26 mouse cellular contexts compared by ENCODE assay signal in genomic region chr14:31114011-31114410, GRCm38 (mm10). TPM values are rescaled to one million over a fixed set of nuclear protein-coding genes. Genes with fewer than 3 reads are reported as not detected.
DNase-seq lines count a peak whose midpoint lies in the region; ATAC-seq and TF ChIP-seq lines count a peak whose summit lies in the region.
"Had no signal": no experiment of that assay in that cellular context is flagged by ENCODE, and none has a peak within 500 bp of the region (broad histone marks: within the 10 kb centered on the region; RNA-seq: fewer than 3 reads in every experiment).

No protein-coding gene starts in this region.

- H3K9me3 ChIP-seq in G1E (replicated peaks) (no peaks in the 10 kb centered on the region), MEL (replicated peaks; ENCODE audit: insufficient read depth, low read length) (no peaks in the 10 kb centered on the region)
- H3K9me3 ChIP-seq in liver, embryonic 15.5 days (replicated peaks) = no peaks in the 10 kb centered on the region
- H3K9me3 ChIP-seq: embryonic facial prominence, embryonic 12.5 days; embryonic facial prominence, embryonic 15.5 days; heart, embryonic 10.5 days; heart, embryonic 13.5 days had no signal

- TF ChIP-seq POLR2A in MEL (IDR thresholded peaks at IDR 0.05; ENCODE audit: control insufficient read depth in 1 of 2, insufficient read depth in 1 of 2, low read depth in 1 of 2, low read length in 2 of 2, poor library complexity in 1 of 2) = no peak

- H3K9ac ChIP-seq in MEL (ENCODE audit: control insufficient read depth, low read depth, low read length, poor library complexity, severe bottlenecking) = no peak overlapping the region
- no peak overlapping the region for H3K9ac ChIP-seq in liver, embryonic 15.5 days
- H3K9ac ChIP-seq: embryonic facial prominence, embryonic 12.5 days; embryonic facial prominence, embryonic 15.5 days; forebrain, postnatal 0 days; heart, embryonic 13.5 days; hindbrain, embryonic 14.5 days had no signal

- H3K4me1 ChIP-seq in G1E (ENCODE audit: insufficient read depth, low read depth, low read length) (peaks cover 33% of the 10 kb centered on the region), MEL (ENCODE audit: control insufficient read depth in 1 of 2, insufficient read depth in 2 of 2, low read length in 2 of 2) (peaks cover 14 to 16% of the 10 kb centered on the region in 2 experiments)
- peaks cover 36% of the 10 kb centered on the region for H3K4me1 ChIP-seq in liver, embryonic 15.5 days (replicated peaks)
- H3K4me1 ChIP-seq: embryonic facial prominence, embryonic 12.5 days; embryonic facial prominence, embryonic 15.5 days had no signal

- no peak overlapping the region for H3K27ac ChIP-seq in MEL (ENCODE audit: control insufficient read depth, low read depth, low read length)
- no peak overlapping the region for H3K27ac ChIP-seq in liver, embryonic 15.5 days (replicated peaks)
- H3K27ac ChIP-seq: embryonic facial prominence, embryonic 12.5 days; embryonic facial prominence, embryonic 15.5 days; heart, adult 2 months; heart, embryonic 10.5 days; heart, embryonic 13.5 days; hindbrain, embryonic 14.5 days; hindbrain, postnatal 0 days had no signal

- ATAC-seq in G1E (ENCODE audit: extremely low read depth, insufficient number of reproducible peaks, low FRiP score, poor library complexity, severe bottlenecking) = peak; percentile 57
- ATAC-seq in liver, embryonic 15.5 days (ENCODE audit: insufficient read depth) = 0 out of 2 replicates have a peak, but pooled peaks have one; percentile 49
- ATAC-seq in megakaryocyte-erythroid progenitor cell, adult 5-6 weeks (replicated peaks; ENCODE audit: low FRiP score, low TSS enrichment, poor library complexity, severe bottlenecking) = peak; percentile 45
- ATAC-seq in granulocyte monocyte progenitor cell, adult 5-6 weeks (replicated peaks; ENCODE audit: poor library complexity, severe bottlenecking) = no peak
- ATAC-seq: CD4-positive, CD25-positive, alpha-beta regulatory T cell, adult 4 months; forebrain, embryonic 14.5 days; forebrain, postnatal 0 days; hindbrain, postnatal 0 days; inflammation-experienced regulatory T-cells, adult 6 months; Patski had no signal

- no peak overlapping the region for H3K4me2 ChIP-seq in liver, embryonic 15.5 days
- H3K4me2 ChIP-seq: embryonic facial prominence, embryonic 12.5 days; embryonic facial prominence, embryonic 15.5 days; heart, embryonic 13.5 days; hindbrain, embryonic 14.5 days had no signal

- H3K4me3 ChIP-seq in G1E (ENCODE audit: low read depth, low read length) = no peak overlapping the region
- H3K4me3 ChIP-seq in MEL (ENCODE audit: control insufficient read depth in 1 of 2, insufficient read depth in 1 of 2, low read depth in 2 of 2, low read length in 2 of 2) = no peak overlapping the region
- H3K4me3 ChIP-seq in liver, embryonic 15.5 days (replicated peaks) = no peak overlapping the region
- H3K4me3 ChIP-seq: embryonic facial prominence, embryonic 12.5 days; embryonic facial prominence, embryonic 15.5 days; heart, adult 2 months; heart, embryonic 10.5 days; heart, embryonic 13.5 days had no signal

- TF ChIP-seq EP300 in MEL (IDR thresholded peaks at IDR 0.05; ENCODE audit: low read depth in 1 of 2, low read length in 2 of 2) = no peak

- TF ChIP-seq CTCF in G1E (IDR thresholded peaks at IDR 0.05; ENCODE audit: low read depth, low read length) (no peak), MEL (IDR thresholded peaks at IDR 0.05 in 2 of 3, conservative IDR thresholded peaks at IDR 0.05 in 1 of 3; ENCODE audit: control insufficient read depth in 1 of 3, insufficient read depth in 1 of 3, low read depth in 2 of 3, low read length in 3 of 3, poor library complexity in 1 of 3, severe bottlenecking in 1 of 3) (no peak)

- no peaks in the 10 kb centered on the region for H3K79me2 ChIP-seq in MEL (ENCODE audit: control insufficient read depth, insufficient read depth, low read length, poor library complexity)

- whole genome bisulfite sequencing in liver, embryonic 15.5 days (ENCODE audit: insufficient replicate concordance) = 37% methylated on average over 3 of the region's 3 CpGs

- no peak for TF ChIP-seq RAD21 in MEL (IDR thresholded peaks at IDR 0.05; ENCODE audit: low read depth, low read length)

- no peak for DNase-seq in G1E (ENCODE audit: low spot score)
- no peak for DNase-seq in MEL (ENCODE audit: low read depth, low spot score)
- no peak for DNase-seq in gastrocnemius, adult 18-20 months (ENCODE audit: low spot score)
- DNase-seq: adrenal gland, adult 2 months; adrenal gland, postnatal 25 days; cerebellum, adult 18-20 months; cerebellum, adult 9-10 months; forebrain, postnatal 0 days; gastrocnemius, postnatal 25 days; heart, adult 2 months; heart, postnatal 14 days; heart, postnatal 4 days had no signal

- H3K27me3 ChIP-seq in G1E (ENCODE audit: insufficient read depth, low read length) (no peaks in the 10 kb centered on the region), MEL (ENCODE audit: control insufficient read depth in 1 of 2, insufficient read depth in 2 of 2, low read length in 2 of 2) (no peaks in the 10 kb centered on the region)
- H3K27me3 ChIP-seq in liver, embryonic 15.5 days = no peaks in the 10 kb centered on the region
- H3K27me3 ChIP-seq: embryonic facial prominence, embryonic 12.5 days; embryonic facial prominence, embryonic 15.5 days; heart, embryonic 13.5 days; Patski had no signal

- H3K36me3 ChIP-seq in G1E (replicated peaks) (peaks cover 91% of the 10 kb centered on the region), MEL (ENCODE audit: control insufficient read depth in 1 of 2, insufficient read depth in 2 of 2, low read length in 2 of 2) (peaks cover 20 to 34% of the 10 kb centered on the region in 2 experiments)
- peaks cover 87% of the 10 kb centered on the region for H3K36me3 ChIP-seq in liver, embryonic 15.5 days (replicated peaks)

TF ChIP-seq in MEL, 35 proteins besides CTCF, POLR2A, EP300 and RAD21:
- TF ChIP-seq TCF12 (IDR thresholded peaks at IDR 0.05; ENCODE audit: low read depth, low read length) = no peak
- peak; percentile 20; the same call in 1 of the 2 replicates for TF ChIP-seq USF1 (IDR thresholded peaks at IDR 0.05; ENCODE audit: low read depth, low read length)

RNA-seq across cellular contexts. Expression of gene Smim4, which starts 14.7 kb away (rescaled TPM):
- total RNA-seq in G1E (2014; fragmentation: Nextera tagmentation) = 32.1 and 36.7 TPM in 2 replicates
- total RNA-seq in G1E (2017) = 167 and 173 TPM in 2 replicates
- polyA plus RNA-seq in G1E (2012) = 71.4 and 93.4 TPM in 2 replicates
- 78.8 and 122 TPM in 2 replicates for total RNA-seq in MEL (2012; rRNA removed)
- 10 to 100 TPM in 1 of 2 experiments, not detected in 1; 87.8 TPM for polyA plus RNA-seq in MEL (2012; ENCODE audit: insufficient read depth in 1 of 2, insufficient read length in 2 of 2, low read depth in 1 of 2, low replicate concordance in 2 of 2, missing spikeins in 1 of 2)
- 49.9 and 60.7 TPM in 2 replicates for polyA plus RNA-seq in liver, embryonic 15.5 days (2015; fragmentation: Nextera tagmentation; extraction: Ambion mirVana)
- total RNA-seq in megakaryocyte-erythroid progenitor cell, adult 5-6 weeks (2014; fragmentation: Nextera tagmentation) = 161 and 205 TPM in 2 replicates
- 56.2 and 61.8 TPM in 2 replicates for total RNA-seq in megakaryocyte-erythroid progenitor cell, adult 5-6 weeks (2017)
- 10 to 100 TPM; 24.6 to 33.8 TPM for total RNA-seq in gastrocnemius, adult 18-20 months (2021)
- total RNA-seq in granulocyte monocyte progenitor cell, adult 5-6 weeks (2014; fragmentation: Nextera tagmentation) = 183 and 200 TPM in 2 replicates
- total RNA-seq in granulocyte monocyte progenitor cell, adult 5-6 weeks (2017) = 85.5 and 91.3 TPM in 2 replicates

RNA-seq across cellular contexts. Expression of gene Nt5dc2, which starts 16.8 kb away (rescaled TPM):
- 213 and 233 TPM in 2 replicates for total RNA-seq in G1E (2014; fragmentation: Nextera tagmentation)
- total RNA-seq in G1E (2017) = 136 and 175 TPM in 2 replicates
- 381 and 572 TPM in 2 replicates for polyA plus RNA-seq in G1E (2012)
- 168 and 172 TPM in 2 replicates for total RNA-seq in MEL (2012; rRNA removed)
- 100 to 1,000 TPM; 291 to 349 TPM for polyA plus RNA-seq in MEL (2012; ENCODE audit: insufficient read depth in 1 of 2, insufficient read length in 2 of 2, low read depth in 1 of 2, low replicate concordance in 2 of 2, missing spikeins in 1 of 2)
- polyA plus RNA-seq in liver, embryonic 15.5 days (2015; fragmentation: Nextera tagmentation; extraction: Ambion mirVana) = 167 and 213 TPM in 2 replicates
- 82.3 and 91.5 TPM in 2 replicates for total RNA-seq in megakaryocyte-erythroid progenitor cell, adult 5-6 weeks (2014; fragmentation: Nextera tagmentation)
- total RNA-seq in megakaryocyte-erythroid progenitor cell, adult 5-6 weeks (2017) = 49.2 and 87.0 TPM in 2 replicates
- total RNA-seq in gastrocnemius, adult 18-20 months (2021) = 1 to 10 TPM in 1 of 2 experiments, under 1 TPM in 1; 0.57 to 1.3 TPM
- 107 and 116 TPM in 2 replicates for total RNA-seq in granulocyte monocyte progenitor cell, adult 5-6 weeks (2014; fragmentation: Nextera tagmentation)
- 172 and 213 TPM in 2 replicates for total RNA-seq in granulocyte monocyte progenitor cell, adult 5-6 weeks (2017)
- polyA plus RNA-seq: CD4-positive, CD25-positive, alpha-beta regulatory T cell, adult 4 months; inflammation-experienced regulatory T-cells, adult 6 months had no signal

RNA-seq across cellular contexts. Expression of gene Stab1, which starts 54.4 kb away (rescaled TPM):
- not detected in 2 replicates for total RNA-seq in G1E (2014; fragmentation: Nextera tagmentation)
- 0.44 and 0.52 TPM in 2 replicates for total RNA-seq in G1E (2017)
- not detected in 2 replicates for polyA plus RNA-seq in G1E (2012)
- total RNA-seq in MEL (2012; rRNA removed) = 0.15 TPM in 1 of 2 replicates, not detected in the other
- polyA plus RNA-seq in MEL (2012; ENCODE audit: insufficient read depth in 1 of 2, insufficient read length in 2 of 2, low read depth in 1 of 2, low replicate concordance in 2 of 2, missing spikeins in 1 of 2) = under 1 TPM in 1 of 2 experiments, not detected in 1; 0.40 TPM
- polyA plus RNA-seq in liver, embryonic 15.5 days (2015; fragmentation: Nextera tagmentation; extraction: Ambion mirVana) = 22.0 and 27.4 TPM in 2 replicates
- total RNA-seq in megakaryocyte-erythroid progenitor cell, adult 5-6 weeks (2014; fragmentation: Nextera tagmentation) = 0.20 and 0.37 TPM in 2 replicates
- total RNA-seq in megakaryocyte-erythroid progenitor cell, adult 5-6 weeks (2017) = not detected in 2 replicates
- total RNA-seq in gastrocnemius, adult 18-20 months (2021) = 10 to 100 TPM in 1 of 2 experiments, 1 to 10 TPM in 1; 9.7 to 16.7 TPM
- not detected in 2 replicates for total RNA-seq in granulocyte monocyte progenitor cell, adult 5-6 weeks (2014; fragmentation: Nextera tagmentation)
- total RNA-seq in granulocyte monocyte progenitor cell, adult 5-6 weeks (2017) = 3.0 TPM in 1 of 2 replicates, not detected in the other
- total RNA-seq: common myeloid progenitor, adult 5-6 weeks had no signal

Comparison
In these comparisons a context has a peak if more than half of its experiments do, and no peak if none do; other contexts are left out.
1. RNA of gene Nt5dc2, which starts 16.8 kb away (total RNA-seq): 136 to 233 TPM in G1E, 107 to 213 TPM in granulocyte monocyte progenitor cell, adult 5-6 weeks, 168 to 172 TPM in MEL and 49.2 to 91.5 TPM in megakaryocyte-erythroid progenitor cell, adult 5-6 weeks; 0.57 to 1.3 TPM in gastrocnemius, adult 18-20 months; every median in the first group is over 10 times any median in the second.